In genomic region chr7:84111716-84112350, GRCm38 (mm10) we compare ENCODE assay signal across 19 mouse cellular contexts. TPM values are rescaled to one million over a fixed set of nuclear protein-coding genes. Genes with fewer than 3 reads are reported as not detected.
DNase-seq lines count a peak whose midpoint lies in the region; ATAC-seq and TF ChIP-seq lines count a peak whose summit lies in the region.
"Had no signal": no experiment of that assay in that cellular context is flagged by ENCODE, and none has a peak within 500 bp of the region (broad histone marks: within the 10 kb centered on the region; RNA-seq: fewer than 3 reads in every experiment).

No protein-coding gene starts in this region.

- H3K9me3 ChIP-seq in heart, embryonic 15.5 days (replicated peaks) = no peaks in the 10 kb centered on the region
- no peaks in the 10 kb centered on the region for H3K9me3 ChIP-seq in liver, embryonic 11.5 days (ENCODE audit: control insufficient read depth, low read length)
- H3K9me3 ChIP-seq in neural tube, embryonic 13.5 days = no peaks in the 10 kb centered on the region
- H3K9me3 ChIP-seq: liver, embryonic 13.5 days had no signal

- 37% methylated on average over 10 of the region's 10 CpGs for WGBS in heart, embryonic 15.5 days
- WGBS in liver, adult 2 months = 18% methylated on average over 10 of the region's 10 CpGs
- WGBS in liver, embryonic 11.5 days = 65% methylated on average over 10 of the region's 10 CpGs
- 50% methylated on average over 10 of the region's 10 CpGs for WGBS in neural tube, embryonic 13.5 days

- peaks cover 17% of the 10 kb centered on the region; the same call in 1 of the 2 replicates for H3K79me2 ChIP-seq in liver, adult 2 months (ENCODE audit: control insufficient read depth, insufficient read depth, low read length)

- H3K27me3 ChIP-seq in heart, embryonic 15.5 days = no peaks in the 10 kb centered on the region
- no peaks in the 10 kb centered on the region for H3K27me3 ChIP-seq in liver, adult 2 months (ENCODE audit: control insufficient read depth, insufficient read depth, low read length)
- H3K27me3 ChIP-seq in liver, embryonic 11.5 days (replicated peaks; ENCODE audit: control insufficient read depth, insufficient read depth, low read length) = no peaks in the 10 kb centered on the region
- H3K27me3 ChIP-seq in neural tube, embryonic 13.5 days = no peaks in the 10 kb centered on the region
- H3K27me3 ChIP-seq: liver, embryonic 13.5 days; Patski had no signal

- H3K4me1 ChIP-seq in heart, embryonic 15.5 days (replicated peaks) = peaks cover 38% of the 10 kb centered on the region
- peaks cover 30% of the 10 kb centered on the region for H3K4me1 ChIP-seq in liver, adult 2 months (ENCODE audit: control insufficient read depth, insufficient read depth, low read length)
- H3K4me1 ChIP-seq in liver, embryonic 11.5 days (replicated peaks; ENCODE audit: control insufficient read depth, insufficient read depth, low read length) = peaks cover 2% of the 10 kb centered on the region; the same call in 1 of the 2 replicates
- H3K4me1 ChIP-seq in neural tube, embryonic 13.5 days (replicated peaks) = peaks cover 56% of the 10 kb centered on the region

- H3K4me2 ChIP-seq in heart, embryonic 15.5 days = no peak overlapping the region
- H3K4me2 ChIP-seq in liver, embryonic 11.5 days = no peak overlapping the region
- H3K4me2 ChIP-seq in neural tube, embryonic 13.5 days = no peak overlapping the region
- H3K4me2 ChIP-seq: heart, embryonic 11.5 days; liver, embryonic 13.5 days; midbrain, embryonic 11.5 days had no signal

- TF ChIP-seq POLR2A in liver, adult 2 months (IDR thresholded peaks at IDR 0.05; ENCODE audit: extremely low read depth, insufficient read depth, low read length) = no peak

- H3K27ac ChIP-seq in heart, embryonic 15.5 days = peak overlapping the region; percentile 50
- H3K27ac ChIP-seq in liver, adult 2 months (replicated peaks; ENCODE audit: insufficient read depth, low read depth, low read length) = peak overlapping the region; percentile 91
- no peak overlapping the region for H3K27ac ChIP-seq in liver, embryonic 11.5 days (ENCODE audit: low read depth, low read length)
- peak overlapping the region; percentile 18; the same call in 1 of the 2 replicates for H3K27ac ChIP-seq in neural tube, embryonic 13.5 days (replicated peaks)
- H3K27ac ChIP-seq: left cerebral cortex, adult 2 months; liver, embryonic 13.5 days had no signal

- no peak overlapping the region for H3K4me3 ChIP-seq in heart, embryonic 15.5 days
- H3K4me3 ChIP-seq in liver, adult 2 months (ENCODE audit: insufficient read depth, low read depth, low read length) = no peak overlapping the region
- no peak overlapping the region for H3K4me3 ChIP-seq in liver, embryonic 11.5 days (ENCODE audit: low read depth, low read length)
- no peak overlapping the region for H3K4me3 ChIP-seq in neural tube, embryonic 13.5 days
- H3K4me3 ChIP-seq: left cerebral cortex, adult 2 months; liver, embryonic 13.5 days had no signal

- no peak overlapping the region for H3K9ac ChIP-seq in heart, embryonic 15.5 days
- H3K9ac ChIP-seq in liver, adult 2 months (ENCODE audit: low read depth, low read length) = 0 out of 2 replicates have a peak overlapping the region, but pooled peaks have one; percentile 2
- no peak overlapping the region for H3K9ac ChIP-seq in liver, embryonic 11.5 days (ENCODE audit: low read depth, low read length)
- H3K9ac ChIP-seq in neural tube, embryonic 13.5 days = no peak overlapping the region
- H3K9ac ChIP-seq: liver, embryonic 13.5 days had no signal

- H3K36me3 ChIP-seq in heart, embryonic 15.5 days = peaks cover 30% of the 10 kb centered on the region
- H3K36me3 ChIP-seq in liver, adult 2 months (ENCODE audit: control insufficient read depth, insufficient read depth, low read length) = peaks cover 11% of the 10 kb centered on the region; the same call in 1 of the 2 replicates
- peaks cover 5% of the 10 kb centered on the region; the same call in 1 of the 2 replicates for H3K36me3 ChIP-seq in liver, embryonic 11.5 days (ENCODE audit: control insufficient read depth, insufficient read depth, low read length)
- peaks cover 22% of the 10 kb centered on the region for H3K36me3 ChIP-seq in neural tube, embryonic 13.5 days

- DNase-seq in heart, postnatal 14 days = no peak
- DNase-seq in liver, adult 2 months (ENCODE audit: extremely low read depth, low read depth, low spot score) = peak; percentile 93
- no peak for DNase-seq in liver, embryonic 11.5 days (ENCODE audit: low spot score)
- no peak for DNase-seq in neural tube, embryonic 10.5 days (ENCODE audit: extremely low spot score, low spot score)
- no peak for DNase-seq in layer of hippocampus, postnatal 10 days (ENCODE audit: low spot score in 2 of 2)
- DNase-seq: adrenal gland, adult 8-10 months; cerebellum, adult 8-10 months; gastrocnemius, postnatal 36 days; kidney, adult 9 months; kidney, postnatal 25 days; left cerebral cortex, postnatal 4 days; liver, embryonic 13.5 days; thymus, postnatal 14 days had no signal

- no peak for ATAC-seq in heart, embryonic 15.5 days (replicated peaks; ENCODE audit: insufficient number of reproducible peaks, insufficient read depth, low FRiP score, low read depth)
- no peak for ATAC-seq in liver, embryonic 11.5 days (replicated peaks; ENCODE audit: low FRiP score)
- ATAC-seq in neural tube, embryonic 13.5 days (ENCODE audit: low read depth) = no peak
- ATAC-seq: Patski had no signal

- intact Hi-C loops in heart, postnatal 14 days (cut with DNase I) = no loop called here

- no peak for TF ChIP-seq CTCF in liver, adult 2 months (IDR thresholded peaks at IDR 0.05; ENCODE audit: low read depth, low read length)

RNA-seq across cellular contexts. Expression of gene Cemip, which starts 25.5 kb away (rescaled TPM):
- 0.60 TPM in 2 replicates for polyA plus RNA-seq in heart, embryonic 15.5 days (2015; fragmentation: Nextera tagmentation; extraction: Ambion mirVana)
- under 1 TPM; 0.41 to 0.68 TPM for total RNA-seq in heart, postnatal 14 days (2021)
- 0.07 TPM in 1 of 2 replicates, not detected in the other for total RNA-seq in liver, adult 2 months (2014; rRNA removed)
- polyA plus RNA-seq in liver, adult 2 months (2012; rRNA removed) = not detected in 2 replicates
- polyA plus RNA-seq in liver, embryonic 11.5 days (2014; fragmentation: Nextera tagmentation; extraction: Ambion mirVana) = 0.14 and 0.15 TPM in 2 replicates
- polyA plus RNA-seq in neural tube, embryonic 13.5 days (2015; fragmentation: Nextera tagmentation; extraction: Ambion mirVana) = 0.56 and 0.59 TPM in 2 replicates
- 10 to 100 TPM; 19.0 to 19.9 TPM for total RNA-seq in layer of hippocampus, postnatal 10 days (2021)

RNA-seq across cellular contexts. Expression of gene Abhd17c, which starts 39.9 kb away (rescaled TPM):
- polyA plus RNA-seq in heart, embryonic 15.5 days (2015; fragmentation: Nextera tagmentation; extraction: Ambion mirVana) = 58.4 and 58.7 TPM in 2 replicates
- 10 to 100 TPM; 30.3 to 31.4 TPM for total RNA-seq in heart, postnatal 14 days (2021)
- 32.4 and 49.3 TPM in 2 replicates for total RNA-seq in liver, adult 2 months (2014; rRNA removed)
- 102 and 104 TPM in 2 replicates for polyA plus RNA-seq in liver, adult 2 months (2012; rRNA removed)
- 41.3 and 45.7 TPM in 2 replicates for polyA plus RNA-seq in liver, embryonic 11.5 days (2014; fragmentation: Nextera tagmentation; extraction: Ambion mirVana)
- polyA plus RNA-seq in neural tube, embryonic 13.5 days (2015; fragmentation: Nextera tagmentation; extraction: Ambion mirVana) = 55.8 and 62.5 TPM in 2 replicates
- total RNA-seq in layer of hippocampus, postnatal 10 days (2021) = 10 to 100 TPM; 76.7 to 78.2 TPM
